Mouse (Mus musculus) v-Abl transformed pro-B cells (cell line): Measurements from ENCODE around the gene Dmrtc1c1.
"Not testable (repeated sequence)": the region's sequence is repeated elsewhere in the genome, so short reads cannot be mapped to it uniquely, and the experiment has no call there.

Experiments
- in situ Hi-C, 2 experiments: fragments of 400-800 bp; cut with MboI; formaldehyde crosslinking; loops; one replicate each; pipeline ENCODE4 v1.15.1; 2025; ENCODE audit not compliant: unreplicated experiment in 2 of 2

The Dmrtc1c1 gene

DNA sequence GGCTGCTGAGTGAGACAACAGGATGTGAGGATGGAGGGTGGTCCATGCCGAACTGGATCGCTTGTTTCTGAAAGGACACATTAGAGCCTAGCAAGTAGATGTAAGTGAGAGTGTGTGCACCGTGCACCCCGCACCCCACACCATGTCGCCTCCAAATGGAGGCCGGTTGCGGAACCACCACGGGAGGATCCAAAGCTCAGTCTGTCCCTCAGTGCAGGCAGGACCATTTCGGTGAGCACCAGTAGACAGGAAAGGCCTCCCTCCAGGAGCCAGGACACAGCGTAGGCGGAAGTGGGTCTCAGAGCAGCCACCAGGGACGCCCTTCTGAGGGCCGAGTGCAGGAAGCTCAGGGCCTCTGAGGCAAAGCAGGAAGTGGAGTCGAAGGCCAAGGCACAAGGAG, at the start of gene Dmrtc1c1:
Gene Dmrtc1c1 (plus strand): TSS at position 301 of the 400 bp plus-strand sequence.
- in situ Hi-C loops: not testable (repeated sequence)

DNA sequence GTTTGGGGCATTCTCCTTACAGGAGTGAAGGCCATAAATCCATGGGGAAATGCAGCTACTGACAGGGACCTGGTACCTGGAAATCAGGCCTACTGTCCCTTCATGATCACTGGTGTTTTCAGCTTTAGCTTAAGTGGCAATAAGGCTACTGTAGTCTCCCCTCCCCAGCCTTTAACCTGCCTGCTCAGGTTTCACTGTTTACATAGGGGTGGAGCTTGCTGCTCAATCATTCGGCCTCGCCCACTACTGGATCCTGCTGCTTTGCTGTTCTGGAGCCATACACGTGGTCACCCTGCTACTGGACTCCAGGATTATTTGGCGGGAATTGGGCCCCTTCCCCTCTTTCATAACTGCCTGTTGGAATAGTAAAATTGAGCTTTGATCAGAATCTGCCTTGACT, 36.9 kb upstream of the Dmrtc1c1 start:
- in situ Hi-C loops: no loop called here

DNA sequence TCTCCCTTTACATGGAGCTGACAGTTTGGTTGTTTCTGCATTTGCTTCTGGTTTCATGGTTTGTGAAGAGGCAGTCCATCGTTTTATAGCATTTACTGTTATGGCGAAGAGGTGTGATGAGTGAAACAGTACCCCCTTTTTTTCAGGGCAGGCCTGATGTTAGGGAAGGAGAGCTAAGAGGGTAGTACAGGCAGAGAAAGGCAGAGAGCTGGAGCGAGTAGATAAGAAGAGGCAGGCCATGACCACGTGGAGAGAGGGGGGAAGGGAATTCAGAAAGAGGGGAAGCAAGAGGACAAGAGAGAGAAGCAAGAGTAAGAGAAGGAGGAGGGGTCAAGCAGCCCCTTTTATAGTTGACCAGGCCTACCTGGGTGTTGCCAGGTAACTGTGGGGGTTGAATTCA, 9.5 kb downstream of the Dmrtc1c1 start:
- in situ Hi-C loops: no loop called here

DNA sequence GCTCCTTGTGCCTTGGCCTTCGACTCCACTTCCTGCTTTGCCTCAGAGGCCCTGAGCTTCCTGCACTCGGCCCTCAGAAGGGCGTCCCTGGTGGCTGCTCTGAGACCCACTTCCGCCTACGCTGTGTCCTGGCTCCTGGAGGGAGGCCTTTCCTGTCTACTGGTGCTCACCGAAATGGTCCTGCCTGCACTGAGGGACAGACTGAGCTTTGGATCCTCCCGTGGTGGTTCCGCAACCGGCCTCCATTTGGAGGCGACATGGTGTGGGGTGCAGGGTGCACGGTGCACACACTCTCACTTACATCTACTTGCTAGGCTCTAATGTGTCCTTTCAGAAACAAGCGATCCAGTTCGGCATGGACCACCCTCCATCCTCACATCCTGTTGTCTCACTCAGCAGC, 51.8 kb downstream of the Dmrtc1c1 start, which contains the start of gene Dmrtc1c2:
Gene Dmrtc1c2 (minus strand): TSS at position 101 of the 400 bp plus-strand sequence.
- in situ Hi-C loops: not testable (repeated sequence)
